Mouse (Mus musculus): Measurements from ENCODE around the gene Upp1.
A peak's percentile ranks its signal among the peaks of the same experiment; 100 is the strongest.
"Not testable (repeated sequence)": the region's sequence is repeated elsewhere in the genome, so short reads cannot be mapped to it uniquely, and the experiment has no call there.

Upp1 gene

GRCm38 (mm10) chr11:9118050-9118420 is at the start of gene Upp1:
TSS of gene Upp1 (plus strand) at chr11:9118103.
- no peak for DNase-seq

GRCm38 (mm10) chr11:9076444-9076843 is 41.5 kb upstream of the Upp1 start:
- no peak for DNase-seq

GRCm38 (mm10) chr11:9113189-9113588 is 4.7 kb upstream of the Upp1 start:
- DNase-seq, result no peak

GRCm38 (mm10) chr11:9115367-9116120 is 2.4 kb upstream of the Upp1 start:
- DNase-seq, result no peak

- DNase-seq, result no peak
Observed at GRCm38 (mm10) chr11:9116121-9116520, 1.8 kb upstream of the Upp1 start.

- no peak for DNase-seq
Observed at GRCm38 (mm10) chr11:9116916-9117315, 987 bp upstream of the Upp1 start.

- no peak for DNase-seq
Observed at GRCm38 (mm10) chr11:9117358-9118049, 399 bp upstream of the Upp1 start.

GRCm38 (mm10) chr11:9118421-9119121 is 668 bp downstream of the Upp1 start:
- no peak for DNase-seq

GRCm38 (mm10) chr11:9119231-9120020 is 1.5 kb downstream of the Upp1 start:
- no peak for DNase-seq

GRCm38 (mm10) chr11:9122315-9122714 is 4.4 kb downstream of the Upp1 start:
- DNase-seq, result no peak

GRCm38 (mm10) chr11:9126373-9127107 is 8.6 kb downstream of the Upp1 start:
- no peak for DNase-seq

GRCm38 (mm10) chr11:9128110-9128509 is 10.2 kb downstream of the Upp1 start:
- DNase-seq, result no peak

- DNase-seq, result no peak
Observed at GRCm38 (mm10) chr11:9129528-9129927, 11.6 kb downstream of the Upp1 start.

- DNase-seq, result no peak
Observed at GRCm38 (mm10) chr11:9131688-9132087, 13.8 kb downstream of the Upp1 start.

GRCm38 (mm10) chr11:9135589-9136246 is 17.8 kb downstream of the Upp1 start:
- DNase-seq, result no peak

GRCm38 (mm10) chr11:9136471-9136870 is 18.6 kb downstream of the Upp1 start:
- peak; percentile 92 for DNase-seq

GRCm38 (mm10) chr11:9145113-9145512 is 27.2 kb downstream of the Upp1 start:
- no peak for DNase-seq

- DNase-seq, result no peak
Observed at GRCm38 (mm10) chr11:9146115-9146514, 28.2 kb downstream of the Upp1 start.

- no peak for DNase-seq
Observed at GRCm38 (mm10) chr11:9146683-9147082, 28.8 kb downstream of the Upp1 start.

GRCm38 (mm10) chr11:9148206-9148605 is 30.3 kb downstream of the Upp1 start:
- no peak for DNase-seq

- not testable (repeated sequence) for DNase-seq
Observed at GRCm38 (mm10) chr11:9150403-9150802, 32.5 kb downstream of the Upp1 start.

GRCm38 (mm10) chr11:9159953-9160352 is 42.0 kb downstream of the Upp1 start:
- no peak for DNase-seq

Measured in right cerebral cortex, postnatal 4 days (tissue).